Mouse (Mus musculus) ES-E14 (cell line): ENCODE results near the gene Dpp4. TPM values are rescaled to one million over a fixed set of nuclear protein-coding genes. Genes with fewer than 3 reads are reported as not detected.

ENCODE experiments used
- DNase-seq: peaks from one replicate; pipeline ENCODE4 v3.0.0-alpha.2; 2013; ENCODE audit warnings: low read depth, low spot score
- H3K27ac ChIP-seq: 2 replicates; pipeline ENCODE4 v1.5.1; 2012; ENCODE audit warnings: low read depth, mild to moderate bottlenecking, low read length, moderate library complexity, mixed read lengths; ENCODE audit not compliant: poor library complexity, insufficient read depth, severe bottlenecking
- H3K36me3 ChIP-seq: 2 replicates; pipeline ENCODE4 v1.6.1; 2012; ENCODE audit warnings: mild to moderate bottlenecking, low read length, moderate library complexity, mixed read lengths; ENCODE audit not compliant: control insufficient read depth, poor library complexity, insufficient read depth, severe bottlenecking
- H3K4me1 ChIP-seq, 2 experiments: fragments of 150-350 bp in 1 of 2; sonication (generic) in 1 of 2; 2 replicates each; pipeline ENCODE4 v1.6.1; 2012; ENCODE audit warnings: low read length in 2 of 2, mild to moderate bottlenecking in 1 of 2, mixed read lengths in 1 of 2; ENCODE audit not compliant: control insufficient read depth in 2 of 2, insufficient read depth in 2 of 2, poor library complexity in 1 of 2
- H3K4me3 ChIP-seq, 2 experiments: fragments of 150-350 bp in 1 of 2; sonication (generic) in 1 of 2; 2 replicates each; pipeline ENCODE4 v1.5.1; 2012; ENCODE audit warnings: low read length in 2 of 2, low read depth in 1 of 2, mild to moderate bottlenecking in 1 of 2, mixed read lengths in 1 of 2; ENCODE audit not compliant: insufficient read depth in 1 of 2, poor library complexity in 1 of 2, severe bottlenecking in 1 of 2
- H3K9ac ChIP-seq: 2 replicates; pipeline ENCODE4 v1.6.1; 2012; ENCODE audit warnings: low read depth, mild to moderate bottlenecking, low read length, mixed read lengths; ENCODE audit not compliant: poor library complexity, insufficient read depth, severe bottlenecking
- H3K9me3 ChIP-seq: fragments of 150-350 bp; sonication (generic); 2 replicates; pipeline ENCODE4 v1.6.1; 2012; ENCODE audit warnings: low read depth, mild to moderate bottlenecking, low read length; ENCODE audit not compliant: control insufficient read depth, insufficient read depth
- CHD2 ChIP-seq: IDR thresholded peaks from 2 replicates; pipeline ENCODE4 v1.6.1; 2014; ENCODE audit warnings: mild to moderate bottlenecking, low read depth, low read length, inconsistent platforms
- HCFC1 ChIP-seq: IDR thresholded peaks from 2 replicates; pipeline ENCODE4 v1.6.1; 2012; ENCODE audit warnings: low read length, inconsistent platforms, borderline replicate concordance; ENCODE audit not compliant: insufficient read depth
- MAFK ChIP-seq: IDR thresholded peaks from 2 replicates; pipeline ENCODE4 v1.6.1; 2014; ENCODE audit warnings: mild to moderate bottlenecking, low read depth, low read length, inconsistent platforms; ENCODE audit not compliant: insufficient read depth
- ZC3H11A ChIP-seq: IDR thresholded peaks from 2 replicates; pipeline ENCODE4 v1.6.1; 2012; ENCODE audit warnings: low read depth, mild to moderate bottlenecking, inconsistent platforms, low read length, borderline replicate concordance
- ZNF384 ChIP-seq: IDR thresholded peaks from 2 replicates; pipeline ENCODE4 v1.6.1; 2012; ENCODE audit warnings: low read depth, low read length, inconsistent platforms
- in situ Hi-C, 2 experiments: fragments of 600-800 bp; cut with MboI; formaldehyde crosslinking; loops; one replicate each; pipeline ENCODE4 v1.15.1; 2025; ENCODE audit warnings: low sequenced_read_pairs in 2 of 2, inconsistent platforms in 1 of 2; ENCODE audit not compliant: unreplicated experiment in 2 of 2
- total RNA-seq: library from RNA; depleted of rRNA; stranded (reverse); fragments of 300-350 nt; gene quantifications from 2 replicates; pipeline ENCODE4 v1.2.3, GENCODE M21; 2012; rRNA removed

Dpp4 gene
- total RNA-seq, 1 experiment: 24.7 TPM

GRCm38 (mm10) chr2:62301716-62302115 is 110.3 kb downstream of the Dpp4 start:
- DNase-seq: no peak
- no peak overlapping the region for H3K27ac ChIP-seq
- no peaks in the 10 kb centered on the region for H3K4me1 ChIP-seq
- no peaks in the 10 kb centered on the region for H3K36me3 ChIP-seq
- no peak overlapping the region for H3K4me3 ChIP-seq
- no peaks in the 10 kb centered on the region for H3K9me3 ChIP-seq
- in situ Hi-C loops: no loop called here
- no peak overlapping the region for H3K9ac ChIP-seq
- TF ChIP-seq ZC3H11A: no peak
- no peak for TF ChIP-seq HCFC1
- TF ChIP-seq CHD2: no peak
- TF ChIP-seq MAFK: no peak
- TF ChIP-seq ZNF384: no peak

- Histone ChIP-seq H3K36me3 (no peaks in the 10 kb centered on the region), H3K27ac (no peak overlapping the region), H3K4me1 (no peaks in the 10 kb centered on the region), H3K9ac (no peak overlapping the region), H3K9me3 (no peaks in the 10 kb centered on the region), H3K4me3 (no peak overlapping the region)
- TF ChIP-seq ZNF384 (no peak), HCFC1 (no peak), CHD2 (no peak), ZC3H11A (no peak), MAFK (no peak)
- in situ Hi-C loops: no loop called here
- no peak for DNase-seq
These were observed 118.2 kb downstream of the Dpp4 start for GRCm38 (mm10) chr2:62293846-62294245.

- no peaks in the 10 kb centered on the region for H3K9me3 ChIP-seq
- no peak overlapping the region for H3K4me3 ChIP-seq
- H3K9ac ChIP-seq: no peak overlapping the region
- H3K36me3 ChIP-seq: no peaks in the 10 kb centered on the region
- in situ Hi-C loops: no loop called here
- TF ChIP-seq CHD2: no peak
- TF ChIP-seq ZC3H11A: no peak
- TF ChIP-seq MAFK: no peak
- no peak for TF ChIP-seq ZNF384
- no peak for TF ChIP-seq HCFC1
- H3K4me1 ChIP-seq: no peaks in the 10 kb centered on the region
- H3K27ac ChIP-seq: no peak overlapping the region
- DNase-seq: no peak
These were observed 124.5 kb downstream of the Dpp4 start for GRCm38 (mm10) chr2:62287532-62287931.

- no peak overlapping the region for H3K4me3 ChIP-seq
- TF ChIP-seq ZC3H11A (no peak), ZNF384 (peak; percentile 84), HCFC1 (no peak)
- DNase-seq: no peak
- H3K4me1 ChIP-seq: no peaks in the 10 kb centered on the region
- H3K27ac ChIP-seq: no peak overlapping the region
- no peak overlapping the region for H3K9ac ChIP-seq
- H3K36me3 ChIP-seq: no peaks in the 10 kb centered on the region
- H3K9me3 ChIP-seq: no peaks in the 10 kb centered on the region
- in situ Hi-C loops: no loop called here
These were observed 126.2 kb downstream of the Dpp4 start for GRCm38 (mm10) chr2:62285847-62286246.

GRCm38 (mm10) chr2:62285026-62285425 is 127.0 kb downstream of the Dpp4 start:
- in situ Hi-C loops: no loop called here
- TF ChIP-seq HCFC1 (no peak), ZNF384 (no peak)
- Histone ChIP-seq H3K9me3 (no peaks in the 10 kb centered on the region), H3K36me3 (no peaks in the 10 kb centered on the region), H3K27ac (no peak overlapping the region), H3K9ac (no peak overlapping the region), H3K4me1 (no peaks in the 10 kb centered on the region), H3K4me3 (no peak overlapping the region)
- DNase-seq: no peak

Other genes starting within 250 kb of the Dpp4 start
- gene Gcg, start 71.4 kb upstream of the Dpp4 start, total RNA-seq: not detected in 2 replicates
- gene Fap, start 161.8 kb upstream of the Dpp4 start, total RNA-seq: not detected in 2 replicates
- gene Ifih1, start 234.0 kb upstream of the Dpp4 start, total RNA-seq: 0.11 and 0.13 TPM in 2 replicates